Mouse (Mus musculus) MEL (cell line): ENCODE results near the gene 4922502D21Rik. TPM values are rescaled to one million over a fixed set of nuclear protein-coding genes. Genes with fewer than 3 reads are reported as not detected.
"Not testable (repeated sequence)": the region's sequence is repeated elsewhere in the genome, so short reads cannot be mapped to it uniquely, and the experiment has no call there.

Experiments used
- DNase-seq: peaks from one replicate; pipeline ENCODE4 v3.0.0; 2011; ENCODE audit warnings: low read depth, low spot score
- H3K27ac ChIP-seq: 2 replicates; pipeline ENCODE4 v1.5.1; 2012; ENCODE audit warnings: low read depth, mild to moderate bottlenecking, control low read depth, low read length, moderate library complexity; ENCODE audit not compliant: control insufficient read depth
- H3K27me3 ChIP-seq, 2 experiments: fragments of 150-350 bp in 1 of 2; sonication (generic) in 1 of 2; 2 replicates each; pipeline ENCODE4 v1.6.1; 2012; ENCODE audit warnings: low read length in 2 of 2, mild to moderate bottlenecking in 2 of 2, improper control_type of control experiment in 1 of 2, moderate library complexity in 1 of 2; ENCODE audit not compliant: insufficient read depth in 2 of 2, control insufficient read depth in 1 of 2
- H3K36me3 ChIP-seq, 2 experiments: 2 replicates each; pipeline ENCODE4 v1.6.1; 2012 to 2014; ENCODE audit warnings: low read length in 2 of 2, improper control_type of control experiment in 1 of 2, inconsistent platforms in 1 of 2, mild to moderate bottlenecking in 1 of 2; ENCODE audit not compliant: insufficient read depth in 2 of 2, control insufficient read depth in 1 of 2
- H3K4me1 ChIP-seq, 2 experiments: fragments of 150-350 bp in 1 of 2; sonication (generic) in 1 of 2; 2 replicates each; pipeline ENCODE4 v1.6.1; 2012; ENCODE audit warnings: low read length in 2 of 2, improper control_type of control experiment in 1 of 2, mild to moderate bottlenecking in 1 of 2; ENCODE audit not compliant: insufficient read depth in 2 of 2, control insufficient read depth in 1 of 2
- H3K4me3 ChIP-seq, 2 experiments: fragments of 150-350 bp in 1 of 2; sonication (generic) in 1 of 2; 2 replicates each; pipeline ENCODE4 v1.5.1; 2012; ENCODE audit warnings: low read depth in 2 of 2, low read length in 2 of 2, mild to moderate bottlenecking in 2 of 2, moderate library complexity in 2 of 2, control low read depth in 1 of 2, improper control_type of control experiment in 1 of 2; ENCODE audit not compliant: control insufficient read depth in 1 of 2, insufficient read depth in 1 of 2
- H3K79me2 ChIP-seq: 2 replicates; pipeline ENCODE4 v1.6.1; 2012; ENCODE audit warnings: mild to moderate bottlenecking, low read length, moderate library complexity; ENCODE audit not compliant: control insufficient read depth, poor library complexity, insufficient read depth
- H3K9ac ChIP-seq: 2 replicates; pipeline ENCODE4 v1.6.1; 2012; ENCODE audit warnings: low read depth, mild to moderate bottlenecking, control low read depth, low read length, moderate library complexity; ENCODE audit not compliant: control insufficient read depth, poor library complexity, severe bottlenecking
- H3K9me3 ChIP-seq: fragments of 150-350 bp; sonication (generic); replicated peaks from 2 replicates; pipeline ENCODE4 v1.6.1; 2012; ENCODE audit warnings: mild to moderate bottlenecking, low read length, improper control_type of control experiment, moderate library complexity; ENCODE audit not compliant: insufficient read depth
- CTCF ChIP-seq, 3 experiments: IDR thresholded peaks in 2 of 3; conservative IDR thresholded peaks in 1 of 3; 2 replicates each; pipeline ENCODE4 v1.5.1; 2011 to 2012; ENCODE audit warnings: low read length in 3 of 3, low read depth in 2 of 3, mild to moderate bottlenecking in 2 of 3, improper control_type of control experiment in 1 of 3, inconsistent platforms in 1 of 3, mixed read lengths in 1 of 3, moderate library complexity in 1 of 3; ENCODE audit not compliant: control insufficient read depth in 1 of 3, insufficient read depth in 1 of 3, poor library complexity in 1 of 3, severe bottlenecking in 1 of 3
- E2F4 ChIP-seq: IDR thresholded peaks from 2 replicates; pipeline ENCODE4 v1.6.1; 2011; ENCODE audit warnings: low read depth, low read length, improper control_type of control experiment, borderline replicate concordance
- JUND ChIP-seq: IDR thresholded peaks from 2 replicates; pipeline ENCODE4 v1.6.1; 2011; ENCODE audit warnings: low read depth, mild to moderate bottlenecking, improper control_type of control experiment, low read length
- KAT2A ChIP-seq: conservative IDR thresholded peaks from 2 replicates; pipeline ENCODE4 v1.6.1; 2012; ENCODE audit warnings: low read depth, low read length, improper control_type of control experiment, inconsistent platforms
- MAFK ChIP-seq: IDR thresholded peaks from 2 replicates; pipeline ENCODE4 v1.6.1; 2011; ENCODE audit warnings: low read depth, mild to moderate bottlenecking, low read length, improper control_type of control experiment, borderline replicate concordance
- MYC ChIP-seq: IDR thresholded peaks from 2 replicates; pipeline ENCODE4 v1.6.1; 2011; ENCODE audit warnings: low read depth, mild to moderate bottlenecking, low read length, improper control_type of control experiment, moderate library complexity
- NRF1 ChIP-seq: IDR thresholded peaks from 2 replicates; pipeline ENCODE4 v1.6.1; 2014; ENCODE audit warnings: low read depth, mild to moderate bottlenecking, inconsistent platforms, low read length, improper control_type of control experiment, moderate library complexity; ENCODE audit not compliant: poor library complexity, insufficient read depth, severe bottlenecking
- TAL1 ChIP-seq: IDR thresholded peaks from 2 replicates; pipeline ENCODE4 v1.6.1; 2012; ENCODE audit warnings: mild to moderate bottlenecking, inconsistent platforms, low read length, moderate library complexity, mixed read lengths
- TCF12 ChIP-seq: IDR thresholded peaks from 2 replicates; pipeline ENCODE4 v1.6.1; 2014; ENCODE audit warnings: low read depth, mild to moderate bottlenecking, inconsistent platforms, low read length, improper control_type of control experiment, moderate library complexity
- ZKSCAN1 ChIP-seq: IDR thresholded peaks from 2 replicates; pipeline ENCODE4 v1.6.1; 2012; ENCODE audit warnings: low read depth, mild to moderate bottlenecking, inconsistent platforms, low read length, improper control_type of control experiment, moderate library complexity
- ZMIZ1 ChIP-seq: IDR thresholded peaks from 2 replicates; pipeline ENCODE4 v1.6.1; 2012; ENCODE audit warnings: low read depth, mild to moderate bottlenecking, inconsistent platforms, low read length, improper control_type of control experiment, moderate library complexity
- polyA plus RNA-seq, 2 experiments: library from polyadenylated mRNA; stranded (reverse) in 1 of 2; unstranded in 1 of 2; fragments of >175 nt in 1 of 2; fragments of >200 nt in 1 of 2; gene quantifications; 2 replicates each; pipeline versions ENCODE4 v1.2.1 to v1.2.4; 2012; ENCODE audit warnings: low replicate concordance in 2 of 2, low read depth in 1 of 2; ENCODE audit not compliant: insufficient read length in 2 of 2, insufficient read depth in 1 of 2, missing spikeins in 1 of 2
- total RNA-seq: library from RNA; depleted of rRNA; stranded (reverse); fragments of 300-350 nt; gene quantifications from 2 replicates; pipeline ENCODE4 v1.2.3, GENCODE M21; 2012

Gene 4922502D21Rik
- total and polyA plus RNA-seq, 3 experiments, result not detected

DNA sequence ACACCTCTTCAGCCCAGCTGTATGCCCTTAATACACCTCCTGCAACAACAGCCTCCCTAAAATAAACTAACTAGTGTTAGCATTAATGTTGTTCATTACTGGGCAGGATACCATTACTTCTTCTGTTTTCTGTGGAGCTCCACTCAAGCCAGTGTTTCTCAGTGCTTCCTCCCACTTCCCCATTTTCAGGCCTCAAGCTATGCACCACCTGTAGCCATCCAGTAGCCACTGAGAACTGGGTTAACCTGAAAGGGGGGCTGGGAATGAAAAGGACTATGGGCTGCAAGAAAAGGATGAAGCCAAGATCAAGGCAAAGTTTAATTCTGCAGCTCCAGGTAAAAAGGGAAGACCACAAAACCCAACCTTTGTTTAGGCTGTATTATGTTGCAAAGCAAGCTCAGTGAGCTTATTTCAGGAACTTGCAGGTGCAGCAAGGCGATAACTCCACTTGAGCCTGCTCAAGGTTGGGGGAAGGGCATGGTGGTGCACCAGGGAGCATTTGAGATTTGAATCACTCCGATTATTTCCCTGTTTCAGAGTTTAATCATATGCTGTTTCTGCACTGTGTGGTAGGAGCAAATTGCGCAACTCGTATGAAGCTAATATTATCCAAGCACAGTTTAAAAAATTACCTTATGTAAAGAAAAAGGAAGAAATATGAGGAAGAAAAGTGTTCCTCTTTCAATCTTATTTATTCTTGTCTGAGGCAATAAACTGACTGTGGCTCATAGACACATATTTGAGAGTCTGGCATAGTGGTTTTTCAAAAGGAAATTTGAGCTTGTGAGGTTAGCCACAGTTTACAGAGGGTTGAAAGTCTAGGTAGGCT lies 18.1 kb upstream of the 4922502D21Rik start (continued):
- TF ChIP-seq MAFK, result peak; percentile 11; the same call in 1 of the 2 replicates
- TF ChIP-seq ZMIZ1, result no peak
- no peak for TF ChIP-seq NRF1

DNA sequence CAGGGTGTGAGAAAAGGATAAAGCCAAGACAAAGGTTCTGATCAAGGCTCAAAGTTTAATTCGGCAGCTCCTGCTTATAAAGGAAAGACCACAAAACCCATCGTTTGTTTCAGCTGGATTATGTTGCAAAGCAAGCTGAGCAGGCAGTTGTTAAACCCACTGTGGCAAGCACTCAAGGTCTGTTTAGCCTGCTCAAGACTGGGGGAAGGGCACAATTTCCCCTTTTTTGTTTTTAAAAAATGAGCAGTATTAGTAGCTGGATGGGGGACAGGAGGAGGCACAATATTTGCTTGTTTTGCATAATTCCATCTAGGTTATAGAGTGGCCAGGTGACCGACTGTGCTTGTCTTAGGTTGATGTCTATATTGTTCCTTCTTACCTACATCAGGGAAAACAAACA lies 12.8 kb upstream of the 4922502D21Rik start:
- TF ChIP-seq CTCF (IDR thresholded peaks at IDR 0.05 in 2 of 3, conservative IDR thresholded peaks at IDR 0.05 in 1 of 3; ENCODE audit: control insufficient read depth in 1 of 3, insufficient read depth in 1 of 3, low read depth in 2 of 3, low read length in 3 of 3, poor library complexity in 1 of 3, severe bottlenecking in 1 of 3), result no peak
- TF ChIP-seq MYC, result no peak
- no peak for TF ChIP-seq TAL1
- TF ChIP-seq E2F4, result no peak
- Histone ChIP-seq H3K9me3 (no peaks in the 10 kb centered on the region), H3K27ac (no peak overlapping the region), H3K79me2 (no peaks in the 10 kb centered on the region), H3K9ac (no peak overlapping the region), H3K4me3 (no peak overlapping the region), H3K36me3 (peaks cover 0 to 3% of the 10 kb centered on the region in 2 experiments; a peak in 1 of 4 replicates), H3K4me1 (peaks cover 0 to 3% of the 10 kb centered on the region in 2 experiments; a peak in 2 of 4 replicates), H3K27me3 (0 out of 4 replicates have a peak, but pooled peaks cover 0 to 1% of the 10 kb centered on the region in 2 experiments)
- DNase-seq, result peak; percentile 18

DNA sequence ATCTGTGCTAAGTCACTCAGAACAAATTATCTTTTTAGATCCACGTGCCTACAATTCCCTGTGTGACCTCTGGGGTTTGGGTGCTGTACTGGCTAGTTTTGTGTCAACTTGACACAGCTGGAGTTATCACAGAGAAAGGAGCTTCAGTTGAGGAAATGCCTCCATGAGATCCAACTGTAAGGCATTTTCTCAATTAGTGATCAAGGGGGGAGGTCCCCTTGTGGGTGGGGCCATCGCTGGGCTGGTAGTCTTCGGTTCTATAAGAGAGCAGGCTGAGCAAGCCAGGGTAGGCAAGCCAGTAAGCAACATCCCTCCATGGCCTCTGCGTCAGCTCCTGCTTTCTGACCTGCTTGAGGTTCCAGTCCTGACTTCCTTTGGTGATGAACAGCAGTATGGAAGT lies 10.8 kb upstream of the 4922502D21Rik start, which contains the start of gene Clec12a:
Gene Clec12a, plus strand, starts transcription at position 301 of the 400 bp plus-strand sequence.
- not testable (repeated sequence) for DNase-seq, H3K27ac ChIP-seq, H3K4me3 ChIP-seq, H3K36me3 ChIP-seq, H3K9ac ChIP-seq, H3K4me1 ChIP-seq, H3K79me2 ChIP-seq, H3K9me3 ChIP-seq, H3K27me3 ChIP-seq

DNA sequence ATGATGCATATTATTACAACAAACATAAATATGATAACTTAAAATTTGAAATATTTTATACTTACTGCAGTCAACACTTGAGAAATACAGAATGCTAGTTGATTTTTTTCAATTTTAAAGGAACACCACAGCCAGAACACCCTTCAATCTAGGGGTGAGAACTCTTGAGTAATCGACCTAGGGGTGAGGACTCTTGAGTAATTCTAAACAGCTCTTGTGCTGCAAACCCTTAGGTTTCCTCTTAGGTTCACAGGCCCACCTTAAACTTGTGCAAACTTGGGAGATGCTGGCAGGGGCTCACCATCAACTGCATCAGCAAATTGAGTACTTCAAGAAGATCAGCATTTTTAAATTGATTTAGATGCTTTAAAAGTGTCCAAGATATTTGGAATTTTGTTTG lies 6.2 kb upstream of the 4922502D21Rik start:
- no peaks in the 10 kb centered on the region for H3K9me3 ChIP-seq
- no peaks in the 10 kb centered on the region for H3K79me2 ChIP-seq
- H3K36me3 ChIP-seq, result no peaks in the 10 kb centered on the region
- no peak overlapping the region for H3K27ac ChIP-seq
- no peak overlapping the region for H3K4me3 ChIP-seq
- H3K27me3 ChIP-seq, result peaks cover 0 to under 1% of the 10 kb centered on the region in 2 experiments; a peak in 1 of 4 replicates
- DNase-seq, result no peak
- TF ChIP-seq ZKSCAN1, result no peak
- TF ChIP-seq JUND, result no peak
- TF ChIP-seq TCF12, result no peak
- no peak for TF ChIP-seq KAT2A
- H3K9ac ChIP-seq, result no peak overlapping the region
- no peaks in the 10 kb centered on the region for H3K4me1 ChIP-seq
